Mouse (Mus musculus): Measurements from ENCODE around the gene Olfr804. TPM values are rescaled to one million over a fixed set of nuclear protein-coding genes. Genes with fewer than 3 reads are reported as not detected.

The Olfr804 gene
- not detected in 2 replicates for total RNA-seq (2017)

- no peak for ATAC-seq (replicated peaks in 1 of 2; ENCODE audit: insufficient read depth in 1 of 2, low FRiP score in 2 of 2, low TSS enrichment in 1 of 2, low read depth in 1 of 2, poor library complexity in 2 of 2, severe bottlenecking in 2 of 2)
Measured at GRCm38 (mm10) chr10:129702910-129703309, at the start of gene Olfr804. TSS of gene Olfr804 (plus strand) at chr10:129703210.

DNA sequence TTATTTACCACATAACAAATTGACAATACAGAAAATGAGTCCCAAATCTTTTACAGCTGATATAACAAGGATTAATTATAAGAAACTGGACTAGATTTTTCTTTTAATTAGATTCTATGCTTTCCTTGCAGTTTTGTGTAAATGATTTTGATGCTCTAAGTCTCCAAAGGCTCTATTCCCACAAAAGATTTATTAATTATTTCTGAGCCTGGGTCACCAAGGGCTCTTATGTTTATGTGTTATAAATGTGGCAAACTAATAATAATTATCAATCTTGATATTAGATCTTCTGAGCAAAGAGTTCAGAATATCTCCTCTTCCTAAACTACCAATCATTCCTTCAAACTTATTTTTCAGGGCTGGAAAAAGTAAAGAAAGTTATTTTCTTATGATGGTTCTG, 45.6 kb upstream of the Olfr804 start, which contains the start of gene Olfr800:
Gene Olfr800, plus strand, starts transcription at position 301 of the 400 bp plus-strand sequence.
- no peak for ATAC-seq (replicated peaks in 1 of 2; ENCODE audit: insufficient read depth in 1 of 2, low FRiP score in 2 of 2, low TSS enrichment in 1 of 2, low read depth in 1 of 2, poor library complexity in 2 of 2, severe bottlenecking in 2 of 2)

DNA sequence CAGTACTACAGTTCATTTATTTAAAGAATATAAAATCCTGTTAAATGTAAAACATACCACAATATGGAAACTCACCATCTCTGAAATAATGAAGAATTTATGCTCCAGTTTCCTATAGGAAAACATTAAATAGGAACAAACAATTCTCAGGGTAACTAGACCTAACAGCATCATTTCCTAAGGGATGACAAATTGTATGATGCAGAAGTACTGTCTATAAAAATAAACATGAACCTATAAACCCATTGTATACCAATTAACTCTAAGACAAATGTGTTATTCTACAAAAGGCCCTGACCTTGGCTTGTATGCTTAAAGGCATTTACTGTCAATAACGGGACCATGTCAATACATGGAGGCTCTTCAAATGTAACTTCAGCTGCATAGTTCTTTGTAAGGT, 29.2 kb upstream of the Olfr804 start, which contains the start of gene Olfr801:
Gene Olfr801, minus strand, starts transcription at position 101 of the 400 bp plus-strand sequence.
- no peak for ATAC-seq (replicated peaks in 1 of 2; ENCODE audit: insufficient read depth in 1 of 2, low FRiP score in 2 of 2, low TSS enrichment in 1 of 2, low read depth in 1 of 2, poor library complexity in 2 of 2, severe bottlenecking in 2 of 2)

DNA sequence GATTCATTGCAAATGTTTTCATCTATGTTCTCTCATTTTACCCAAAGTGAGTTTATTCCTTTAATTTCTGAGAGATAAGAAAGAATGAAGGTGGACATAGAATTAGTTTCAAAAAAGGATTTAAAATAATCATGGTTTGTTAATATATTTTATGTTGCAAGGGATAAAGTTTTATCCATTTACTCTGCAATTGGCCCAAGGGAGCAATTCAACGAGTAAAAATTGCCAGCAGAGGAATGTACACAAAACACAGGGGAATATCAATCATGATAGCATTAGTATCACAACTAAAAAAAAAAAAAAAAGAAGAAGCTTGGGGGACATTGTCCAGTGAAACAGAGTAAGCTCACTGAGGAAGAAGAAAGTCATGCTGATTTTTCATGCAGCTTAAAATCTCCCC, 14.9 kb upstream of the Olfr804 start, which contains the start of gene Olfr802:
Gene Olfr802, minus strand, starts transcription at position 101 of the 400 bp plus-strand sequence.
- ATAC-seq (replicated peaks in 1 of 2; ENCODE audit: insufficient read depth in 1 of 2, low FRiP score in 2 of 2, low TSS enrichment in 1 of 2, low read depth in 1 of 2, poor library complexity in 2 of 2, severe bottlenecking in 2 of 2) = no peak

- ATAC-seq (replicated peaks in 1 of 2; ENCODE audit: insufficient read depth in 1 of 2, low FRiP score in 2 of 2, low TSS enrichment in 1 of 2, low read depth in 1 of 2, poor library complexity in 2 of 2, severe bottlenecking in 2 of 2) = no peak
Measured at GRCm38 (mm10) chr10:129694186-129694585, 8.8 kb upstream of the Olfr804 start, which contains the start of gene Olfr803. TSS of gene Olfr803 (minus strand) at chr10:129694286.

DNA sequence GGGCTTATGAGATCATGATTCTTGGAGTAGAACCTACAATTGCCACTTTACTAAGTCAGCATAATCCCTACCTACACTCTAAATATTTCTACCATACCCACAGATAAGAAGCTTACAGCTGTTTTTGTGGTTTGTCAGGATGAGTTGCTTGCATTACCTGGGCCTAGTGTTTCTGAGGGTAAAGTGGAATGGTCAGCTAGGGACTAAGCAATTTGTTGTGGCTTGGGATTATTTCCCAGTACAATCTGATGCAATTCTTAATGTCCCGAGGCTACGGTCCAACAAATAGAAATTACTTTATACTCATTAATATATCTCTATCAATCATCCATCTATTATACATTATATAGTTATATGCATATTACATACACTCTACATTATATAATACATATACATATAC, 26.3 kb downstream of the Olfr804 start, which contains the start of gene Olfr805:
Gene Olfr805, minus strand, starts transcription at position 101 of the 400 bp plus-strand sequence.
- ATAC-seq (replicated peaks in 1 of 2; ENCODE audit: insufficient read depth in 1 of 2, low FRiP score in 2 of 2, low TSS enrichment in 1 of 2, low read depth in 1 of 2, poor library complexity in 2 of 2, severe bottlenecking in 2 of 2) = no peak

- no peak for ATAC-seq (replicated peaks in 1 of 2; ENCODE audit: insufficient read depth in 1 of 2, low FRiP score in 2 of 2, low TSS enrichment in 1 of 2, low read depth in 1 of 2, poor library complexity in 2 of 2, severe bottlenecking in 2 of 2)
Measured at GRCm38 (mm10) chr10:129741821-129742220, 38.8 kb downstream of the Olfr804 start, which contains the start of gene Olfr806. TSS of gene Olfr806 (minus strand) at chr10:129741921.

- ATAC-seq (replicated peaks in 1 of 2; ENCODE audit: insufficient read depth in 1 of 2, low FRiP score in 2 of 2, low TSS enrichment in 1 of 2, low read depth in 1 of 2, poor library complexity in 2 of 2, severe bottlenecking in 2 of 2) = no peak
Measured at GRCm38 (mm10) chr10:129757693-129758092, 54.7 kb downstream of the Olfr804 start, which contains the start of gene Olfr807. TSS of gene Olfr807 (minus strand) at chr10:129757793.

Other genes starting within 250 kb of the Olfr804 start
- not detected in 2 replicates for gene Olfr787, start 241.3 kb upstream of the Olfr804 start, total RNA-seq (2017)
- not detected in 2 replicates for gene Olfr788, start 232.2 kb upstream of the Olfr804 start, total RNA-seq (2017)
- not detected in 2 replicates for gene Olfr789, start 218.5 kb upstream of the Olfr804 start, total RNA-seq (2017)
- gene Olfr790, start 204.7 kb upstream of the Olfr804 start, total RNA-seq (2017) = not detected in 2 replicates
- not detected in 2 replicates for gene Olfr791, start 181.4 kb upstream of the Olfr804 start, total RNA-seq (2017)
- not detected in 2 replicates for gene Olfr792, start 164.0 kb upstream of the Olfr804 start, total RNA-seq (2017)
- not detected in 2 replicates for gene Olfr794, start 135.6 kb upstream of the Olfr804 start, total RNA-seq (2017)
- gene Olfr796, start 90.6 kb upstream of the Olfr804 start, total RNA-seq (2017) = not detected in 2 replicates
- gene Olfr798, start 75.3 kb upstream of the Olfr804 start, total RNA-seq (2017) = not detected in 2 replicates
- not detected in 2 replicates for gene Olfr799, start 65.7 kb upstream of the Olfr804 start, total RNA-seq (2017)
- gene Olfr800, start 45.5 kb upstream of the Olfr804 start, total RNA-seq (2017) = 0.25 TPM in 1 of 2 replicates, not detected in the other
- gene Olfr801, start 29.3 kb upstream of the Olfr804 start, total RNA-seq (2017) = not detected in 2 replicates
- gene Olfr802, start 15.0 kb upstream of the Olfr804 start, total RNA-seq (2017) = not detected in 2 replicates
- gene Olfr803, start 8.9 kb upstream of the Olfr804 start, total RNA-seq (2017) = not detected in 2 replicates
- gene Olfr805, start 26.2 kb downstream of the Olfr804 start, total RNA-seq (2017) = not detected in 2 replicates
- gene Olfr806, start 38.7 kb downstream of the Olfr804 start, total RNA-seq (2017) = not detected in 2 replicates
- not detected in 2 replicates for gene Olfr807, start 54.6 kb downstream of the Olfr804 start, total RNA-seq (2017)
- not detected in 2 replicates for gene Olfr808, start 62.3 kb downstream of the Olfr804 start, total RNA-seq (2017)
- not detected in 2 replicates for gene Olfr809, start 71.4 kb downstream of the Olfr804 start, total RNA-seq (2017)
- not detected in 2 replicates for gene Olfr810, start 91.7 kb downstream of the Olfr804 start, total RNA-seq (2017)
- gene Olfr811, start 101.2 kb downstream of the Olfr804 start, total RNA-seq (2017) = not detected in 2 replicates
- gene Olfr812, start 142.9 kb downstream of the Olfr804 start, total RNA-seq (2017) = not detected in 2 replicates
- not detected in 2 replicates for gene Olfr813, start 152.2 kb downstream of the Olfr804 start, total RNA-seq (2017)
- gene Olfr814, start 176.6 kb downstream of the Olfr804 start, total RNA-seq (2017) = not detected in 2 replicates
- gene Olfr815, start 202.7 kb downstream of the Olfr804 start, total RNA-seq (2017) = not detected in 2 replicates
- gene Olfr816, start 212.4 kb downstream of the Olfr804 start, total RNA-seq (2017) = not detected in 2 replicates
- gene Olfr818, start 245.9 kb downstream of the Olfr804 start, total RNA-seq (2017) = not detected in 2 replicates

Measured in hematopoietic stem cell, adult 5-6 weeks (primary cell).